Mouse (Mus musculus): Measurements from ENCODE around the gene Arxes2. TPM values are rescaled to one million over a fixed set of nuclear protein-coding genes. Genes with fewer than 3 reads are reported as not detected.
"Not testable (repeated sequence)": the region's sequence is repeated elsewhere in the genome, so short reads cannot be mapped to it uniquely, and the experiment has no call there.

The Arxes2 gene
- total RNA-seq, 4 experiments from 2014 or later: 59.6 to 66.4 (median 64.4) TPM

- not testable (repeated sequence) for DNase-seq (ENCODE audit: low spot score in 2 of 2)
Observed at GRCm38 (mm10) chrX:136032799-136033763, 39.5 kb downstream of the Arxes2 start, which contains the start of gene Arxes1. Gene Arxes1 (plus strand): TSS chrX:136033367.

GRCm38 (mm10) chrX:136043726-136044125 is 50.1 kb downstream of the Arxes2 start:
- no peak for DNase-seq (ENCODE audit: low spot score in 2 of 2)

Other genes with a start within 250 kb of the Arxes2 start
- gene Bhlhb9, start 196.2 kb upstream of the Arxes2 start, total RNA-seq (2022): 10 to 100 TPM; 64.5 to 78.8 (median 68.9) TPM
- gene Gprasp2, start 154.8 kb upstream of the Arxes2 start, total RNA-seq (2022): 100 to 1,000 TPM; 190 to 236 (median 213) TPM
- gene Arxes1, start 39.5 kb downstream of the Arxes2 start, total RNA-seq (2022): 10 to 100 TPM; 26.7 to 40.5 (median 33.8) TPM
- 100 to 1,000 TPM; 274 to 337 (median 308) TPM for gene Bex2, start 74.4 kb downstream of the Arxes2 start, total RNA-seq (2022)
- not detected for gene Nxf3, start 91.4 kb downstream of the Arxes2 start, total RNA-seq (2022)
- gene Bex4, start 145.2 kb downstream of the Arxes2 start, total RNA-seq (2022): 10 to 100 TPM; 16.9 to 22.5 (median 19.1) TPM
- 10 to 100 TPM; 30.2 to 41.4 (median 34.4) TPM for gene Tceal8, start 178.5 kb downstream of the Arxes2 start, total RNA-seq (2022)
- gene Tceal5, start 210.1 kb downstream of the Arxes2 start, total RNA-seq (2022): 100 to 1,000 TPM in 2 of 4 experiments, 10 to 100 TPM in 2; 74.5 to 139 (median 105) TPM
- 1 to 10 TPM in 3 of 4 experiments, under 1 TPM in 1; 0.67 to 2.5 (median 2.0) TPM for gene Tceal7, start 221.0 kb downstream of the Arxes2 start, total RNA-seq (2022)
- gene Bex1, start 221.7 kb downstream of the Arxes2 start, total RNA-seq (2022): 10 to 100 TPM; 73.8 to 81.8 (median 79.0) TPM